Mouse (Mus musculus) olfactory bulb, adult 2 months (tissue): ENCODE measurements around the gene Bace1.

ENCODE experiments used
- CTCF ChIP-seq: fragments of 200-500 bp; IDR thresholded peaks from 2 replicates; pipeline ENCODE4 v1.5.1; 2012; ENCODE audit warnings: low read depth, mild to moderate bottlenecking, low read length, moderate library complexity; ENCODE audit not compliant: insufficient read depth
- POLR2A ChIP-seq: fragments of 200-500 bp; IDR thresholded peaks from 2 replicates; pipeline ENCODE4 v1.6.1; 2012; ENCODE audit warnings: mild to moderate bottlenecking, low read depth, low read length, moderate library complexity; ENCODE audit not compliant: insufficient read depth

- TF ChIP-seq POLR2A (no peak), CTCF (no peak)
Measured at GRCm38 (mm10) chr9:45791456-45792142, 46.8 kb upstream of the Bace1 start.
